Mouse (Mus musculus) right cerebral cortex, adult 2 months (tissue): ENCODE data around the gene Cxcl12.

Source experiments
- DNase-seq, 2 experiments: peaks; one replicate each; pipeline ENCODE4 v3.0.0; 2021 to 2022; ENCODE audit warnings: low spot score in 2 of 2

The Cxcl12 gene

DNA sequence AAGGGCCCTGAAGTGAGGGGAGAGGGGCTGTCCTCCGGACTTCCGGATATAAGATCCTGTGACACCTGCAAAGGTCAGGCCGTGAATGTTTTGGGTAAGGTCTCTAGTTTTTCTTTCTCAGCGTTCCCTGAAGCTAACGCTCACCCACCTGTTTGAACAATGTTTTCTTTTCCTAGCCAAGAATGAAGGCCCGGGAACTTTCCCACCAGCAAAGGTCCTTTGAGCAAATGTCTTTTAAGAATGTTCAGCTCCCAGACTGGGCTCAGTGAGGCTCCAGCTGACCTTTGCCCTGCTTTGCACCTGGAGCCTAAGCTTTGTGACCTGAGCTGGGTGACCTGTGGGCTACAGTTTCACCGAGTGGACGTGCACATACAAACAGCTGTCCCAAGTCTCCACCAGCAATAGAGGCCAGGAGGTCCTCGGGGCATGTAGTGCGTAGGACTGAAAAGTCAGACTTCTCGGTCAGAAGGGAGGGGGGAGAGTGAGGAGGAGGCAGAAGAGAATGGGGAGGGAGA is 52.6 kb downstream of the Cxcl12 start:
- no peak for DNase-seq
